Mouse (Mus musculus): Measurements from ENCODE around the gene Clasp1.

GRCm38 (mm10) chr1:118481703-118482102 is 92.8 kb downstream of the Clasp1 start:
- TF ChIP-seq CTCF (IDR thresholded peaks at IDR 0.05), result no peak
- TF ChIP-seq EP300 (IDR thresholded peaks at IDR 0.05), result no peak
